Mouse (Mus musculus) heart, embryonic 16.5 days (tissue): ENCODE measurements around the gene Dph7. TPM values are rescaled to one million over a fixed set of nuclear protein-coding genes. Genes with fewer than 3 reads are reported as not detected.
"Not testable (repeated sequence)": the region's sequence is repeated elsewhere in the genome, so short reads cannot be mapped to it uniquely, and the experiment has no call there.

ENCODE experiments used
- ATAC-seq: fragments of 200-750 bp; cut with Nextera tagmentation; replicated peaks from 2 replicates; pipeline ENCODE4 v1.8.0; 2017; ENCODE audit warnings: moderate number of reproducible peaks; ENCODE audit not compliant: insufficient read depth, low FRiP score; ENCODE audit errors: extremely low read depth
- H3K27ac ChIP-seq: fragments of 300-500 bp; sonication (generic); 2 replicates; pipeline ENCODE4 v1.5.1; 2014; ENCODE audit warnings: mild to moderate bottlenecking, low read length, control low read depth, moderate library complexity
- H3K27me3 ChIP-seq: fragments of 300-500 bp; sonication (generic); 2 replicates; pipeline ENCODE4 v1.6.1; 2014; ENCODE audit warnings: low read length, mixed read lengths; ENCODE audit not compliant: control insufficient read depth, insufficient read depth
- H3K36me3 ChIP-seq: fragments of 300-500 bp; sonication (generic); 2 replicates; pipeline ENCODE4 v1.6.1; 2014; ENCODE audit not compliant: control insufficient read depth, insufficient read depth
- H3K4me1 ChIP-seq: fragments of 300-500 bp; sonication (generic); 2 replicates; pipeline ENCODE4 v1.6.1; 2014; ENCODE audit warnings: low read length, mixed read lengths; ENCODE audit not compliant: control insufficient read depth, insufficient read depth
- H3K4me2 ChIP-seq: fragments of 300-500 bp; sonication (generic); 2 replicates; pipeline ENCODE4 v1.6.1; 2014; ENCODE audit warnings: low read depth, mild to moderate bottlenecking, control low read depth, low read length
- H3K4me3 ChIP-seq: fragments of 300-500 bp; sonication (generic); 2 replicates; pipeline ENCODE4 v1.5.1; 2014; ENCODE audit warnings: mild to moderate bottlenecking, control low read depth, low read length
- H3K9ac ChIP-seq: fragments of 300-500 bp; sonication (generic); 2 replicates; pipeline ENCODE4 v1.6.1; 2014; ENCODE audit warnings: low read length, control low read depth
- H3K9me3 ChIP-seq: fragments of 300-500 bp; sonication (generic); replicated peaks from 2 replicates; pipeline ENCODE4 v1.6.1; 2016; ENCODE audit warnings: low read length; ENCODE audit not compliant: control insufficient read depth
- WGBS: fragments of 180-500 bp; shearing (Covaris S2); extraction: QIAGEN DNeasy Blood & Tissue Kit; methylation state at CpG from one replicate; pipeline ENCODE4 v1.1.7; 2014; 5-methylcytosine and 5-hydroxymethylcytosine counted together
- polyA plus RNA-seq: library from polyadenylated mRNA; unstranded; fragments of >200 nt; fragmentation: Nextera tagmentation; extraction: Ambion mirVana; gene quantifications from 2 replicates; pipeline ENCODE4 v1.2.1, GENCODE M21; 2015

Gene Dph7
- polyA plus RNA-seq, 1 experiment from 2014 or later = 17.4 TPM

DNA sequence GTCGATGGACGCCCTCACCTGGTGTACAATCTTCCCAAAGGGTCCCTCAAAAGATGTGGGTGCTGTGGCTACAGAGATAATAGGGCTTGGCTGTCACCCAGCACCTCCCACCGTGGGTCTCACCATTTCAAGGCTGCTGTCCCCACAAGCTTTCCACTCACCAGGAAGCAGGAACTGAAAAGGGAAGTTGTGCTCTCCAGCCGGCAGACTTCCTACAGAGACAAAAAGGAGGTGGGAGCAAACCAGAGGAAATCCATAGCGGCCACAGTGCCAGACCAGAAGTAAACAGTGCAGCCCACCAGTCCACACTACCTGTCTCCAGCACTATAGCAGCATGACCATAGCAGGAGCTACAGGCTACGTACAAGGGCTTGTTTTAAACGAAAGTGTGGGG is 35.2 kb upstream of the Dph7 start:
- Histone ChIP-seq H3K4me3 (no peak overlapping the region), H3K9me3 (no peaks in the 10 kb centered on the region), H3K4me2 (no peak overlapping the region), H3K4me1 (0 out of 2 replicates have a peak, but pooled peaks cover 2% of the 10 kb centered on the region), H3K9ac (no peak overlapping the region), H3K27me3 (no peaks in the 10 kb centered on the region), H3K27ac (0 out of 2 replicates have a peak overlapping the region, but pooled peaks have one; percentile 21), H3K36me3 (no peaks in the 10 kb centered on the region)
- WGBS = 57% methylated on average over 7 of the region's 7 CpGs
- no peak for ATAC-seq

DNA sequence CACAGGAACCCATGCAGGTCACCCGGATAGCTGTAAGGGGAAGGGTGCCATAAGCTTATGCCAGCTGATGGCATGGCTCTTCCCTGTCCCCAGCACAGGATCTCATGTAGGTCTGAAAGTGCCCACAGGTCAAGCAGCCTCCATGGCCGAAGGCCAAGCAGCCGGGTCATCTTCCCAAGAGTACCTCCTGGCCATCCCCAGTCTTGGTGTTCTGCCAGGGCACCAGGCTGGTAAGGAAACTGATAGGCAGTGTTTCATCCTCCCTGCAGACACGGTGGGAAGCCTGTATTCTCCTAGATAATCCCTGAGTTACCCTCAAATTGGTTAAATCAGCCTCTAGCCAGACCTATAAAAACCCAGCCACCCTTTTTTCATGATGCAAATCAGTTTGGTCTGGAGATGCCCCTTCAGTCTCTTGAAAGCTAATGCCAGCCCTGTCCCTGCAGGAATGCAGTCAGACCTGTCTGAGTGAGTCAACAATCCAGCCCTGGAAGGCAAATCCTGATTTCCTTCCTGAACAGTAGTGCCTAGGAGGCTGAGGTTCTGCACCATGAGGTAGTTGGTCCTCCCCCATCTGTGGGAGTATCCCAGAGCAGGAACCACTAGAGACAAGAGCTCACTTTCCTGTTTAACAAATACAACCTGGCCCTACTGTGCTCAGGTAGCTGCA is 34.3 kb upstream of the Dph7 start:
- Histone ChIP-seq H3K4me1 (0 out of 2 replicates have a peak, but pooled peaks cover 2% of the 10 kb centered on the region), H3K36me3 (no peaks in the 10 kb centered on the region), H3K9ac (no peak overlapping the region; the same call in 1 of the 2 replicates), H3K27me3 (no peaks in the 10 kb centered on the region), H3K9me3 (no peaks in the 10 kb centered on the region), H3K4me3 (no peak overlapping the region), H3K27ac (peak overlapping the region; percentile 59), H3K4me2 (no peak overlapping the region)
- WGBS = 56% methylated on average over 4 of the region's 4 CpGs
- ATAC-seq = no peak

- Histone ChIP-seq H3K9ac (no peak overlapping the region), H3K36me3 (no peaks in the 10 kb centered on the region), H3K4me2 (no peak overlapping the region), H3K9me3 (no peaks in the 10 kb centered on the region), H3K27me3 (no peaks in the 10 kb centered on the region), H3K4me1 (peaks cover 4% of the 10 kb centered on the region; the same call in 1 of the 2 replicates), H3K4me3 (no peak overlapping the region), H3K27ac (no peak overlapping the region)
- WGBS = 47% methylated on average over 2 of the region's 2 CpGs
- ATAC-seq = no peak
Observed at GRCm38 (mm10) chr2:24929119-24929518, 33.1 kb upstream of the Dph7 start.

DNA sequence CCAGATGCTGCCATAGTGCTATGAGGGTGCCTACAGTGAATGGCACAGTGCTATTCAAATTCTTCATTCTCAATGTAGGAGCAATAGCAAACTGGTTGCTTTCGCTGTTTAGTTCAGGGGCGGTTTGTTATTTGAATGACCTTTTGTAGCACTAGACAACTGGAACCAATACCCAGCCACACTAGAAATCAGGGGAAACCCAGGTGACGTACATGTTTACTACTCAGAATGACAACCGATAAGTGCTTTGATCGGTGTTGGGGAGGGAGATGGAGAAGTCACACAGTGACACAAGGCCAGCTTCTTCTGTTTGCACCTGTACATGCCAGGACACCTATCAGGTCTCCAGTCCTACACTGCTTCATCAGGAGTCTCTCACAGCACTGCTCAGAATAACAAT is 32.6 kb upstream of the Dph7 start:
- Histone ChIP-seq H3K4me1 (peaks cover 6% of the 10 kb centered on the region; the same call in 1 of the 2 replicates), H3K36me3 (no peaks in the 10 kb centered on the region), H3K27me3 (no peaks in the 10 kb centered on the region), H3K4me2 (no peak overlapping the region), H3K4me3 (no peak overlapping the region), H3K9me3 (no peaks in the 10 kb centered on the region), H3K9ac (no peak overlapping the region), H3K27ac (no peak overlapping the region)
- no peak for ATAC-seq
- 92% methylated on average over 5 of the region's 5 CpGs for WGBS

DNA sequence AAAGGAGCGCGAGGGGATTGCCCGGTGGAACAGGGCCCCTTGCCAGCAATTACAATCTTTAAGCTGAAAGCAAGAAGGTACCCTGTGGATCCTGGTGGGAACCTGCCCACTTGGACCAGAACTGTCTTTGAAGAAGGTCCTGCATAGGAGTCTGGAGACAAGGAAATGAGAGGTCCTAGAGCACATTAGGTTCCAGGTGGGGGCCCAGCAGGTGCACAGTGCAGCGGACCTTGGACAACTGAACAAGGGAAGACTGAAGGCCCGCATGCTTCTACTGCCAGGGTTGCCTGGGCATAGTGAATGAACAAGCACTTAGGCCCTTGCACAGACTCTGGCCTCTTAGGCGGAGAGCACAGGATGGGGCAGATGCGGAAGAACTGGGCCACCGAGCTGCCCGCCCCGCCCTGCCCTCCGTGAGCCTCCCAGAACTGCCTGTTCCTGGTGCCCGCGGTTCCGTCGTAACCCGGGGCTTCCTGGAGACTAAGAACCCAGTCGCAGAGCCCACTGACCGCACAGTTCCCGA is 27.7 kb upstream of the Dph7 start:
- Histone ChIP-seq H3K4me3 (peak overlapping the region; percentile 73), H3K9ac (peak overlapping the region; percentile 80), H3K27me3 (no peaks in the 10 kb centered on the region), H3K4me1 (peaks cover 8% of the 10 kb centered on the region), H3K36me3 (no peaks in the 10 kb centered on the region), H3K9me3 (no peaks in the 10 kb centered on the region), H3K4me2 (peak overlapping the region; percentile 93), H3K27ac (peak overlapping the region; percentile 46; the same call in 1 of the 2 replicates)
- ATAC-seq = peak; percentile 39
- 8% methylated on average over 19 of the region's 19 CpGs for WGBS

GRCm38 (mm10) chr2:24935057-24935796 is 27.0 kb upstream of the Dph7 start, which contains the start of gene Arrdc1:
Arrdc1 (minus strand) TSS chr2:24935252.
- no peaks in the 10 kb centered on the region for H3K36me3 ChIP-seq
- H3K27ac ChIP-seq = peak within 1 kb of the TSS; percentile 46; the same call in 1 of the 2 replicates
- H3K27me3 ChIP-seq = no peaks in the 10 kb centered on the region
- peak within 1 kb of the TSS; percentile 80 for H3K9ac ChIP-seq
- H3K4me2 ChIP-seq = peak within 1 kb of the TSS; percentile 93
- WGBS = under 1% methylated on average over 49 of the region's 49 CpGs
- peak within 1 kb of the TSS; percentile 73 for H3K4me3 ChIP-seq
- H3K4me1 ChIP-seq = peaks cover 8% of the 10 kb centered on the region
- ATAC-seq = peak; percentile 93
- H3K9me3 ChIP-seq = no peaks in the 10 kb centered on the region

GRCm38 (mm10) chr2:24942092-24942491 is 20.1 kb upstream of the Dph7 start:
- Histone ChIP-seq H3K4me2 (no peak overlapping the region), H3K4me3 (no peak overlapping the region), H3K36me3 (no peaks in the 10 kb centered on the region), H3K4me1 (no peaks in the 10 kb centered on the region), H3K27ac (no peak overlapping the region), H3K9ac (no peak overlapping the region), H3K27me3 (no peaks in the 10 kb centered on the region), H3K9me3 (no peaks in the 10 kb centered on the region)
- ATAC-seq = no peak
- WGBS = 63% methylated on average over 4 of the region's 4 CpGs

GRCm38 (mm10) chr2:24944304-24944703 is 17.9 kb upstream of the Dph7 start:
- WGBS = 41% methylated on average over 2 of the region's 2 CpGs
- not testable (repeated sequence) for H3K9ac ChIP-seq, H3K4me1 ChIP-seq, H3K4me3 ChIP-seq, H3K4me2 ChIP-seq, H3K36me3 ChIP-seq, ATAC-seq, H3K27me3 ChIP-seq, H3K27ac ChIP-seq, H3K9me3 ChIP-seq
